Mouse (Mus musculus): Measurements from ENCODE around the gene Sarnp.

DNA sequence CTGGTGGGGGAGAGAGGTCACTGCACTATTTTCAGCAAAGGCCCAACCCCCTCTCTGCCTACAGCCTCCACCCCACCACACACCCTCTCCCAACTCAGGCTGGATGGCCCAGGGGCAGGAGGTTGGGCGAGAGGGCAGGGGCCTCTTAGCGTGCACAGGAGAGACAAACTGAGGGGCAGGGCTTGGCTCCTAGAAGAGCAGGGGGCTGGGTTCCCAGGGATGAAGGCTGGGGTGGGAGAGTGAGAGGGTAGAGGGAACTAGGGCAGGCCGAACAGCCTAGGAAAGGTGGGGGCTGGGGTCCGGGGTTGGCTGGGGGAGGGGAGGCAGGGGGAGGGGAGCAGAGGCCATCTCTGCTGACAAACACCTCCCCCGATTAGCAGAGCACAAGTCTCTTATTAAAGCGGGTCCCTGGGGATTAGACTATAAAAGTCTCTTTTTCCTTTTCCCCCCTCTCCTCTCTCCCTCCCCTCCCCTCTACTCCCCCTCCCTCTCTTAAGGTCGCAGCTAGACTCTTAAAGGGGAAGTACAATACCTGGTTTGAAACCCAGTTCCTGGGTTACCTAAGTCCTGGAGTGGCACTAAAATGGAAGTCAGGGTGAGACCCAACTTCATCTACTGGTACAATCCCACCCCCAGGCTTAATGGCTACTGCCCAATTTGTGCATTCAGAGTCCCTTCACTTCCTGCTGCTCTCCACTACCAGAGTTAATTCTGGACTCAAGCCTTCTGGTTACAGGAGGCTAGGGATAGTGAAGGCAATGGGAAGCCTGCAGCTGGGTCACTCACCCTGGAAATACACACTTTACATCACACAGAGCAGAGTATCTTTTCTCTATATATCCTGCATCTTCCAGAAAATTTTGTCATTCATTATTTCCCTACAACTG lies 72.1 kb downstream of the Sarnp start:
- no peak for TF ChIP-seq POLR2A (IDR thresholded peaks at IDR 0.05; ENCODE audit: borderline replicate concordance, extremely low read depth, insufficient read depth, insufficient read length, poor library complexity, severe bottlenecking)
- no peak for TF ChIP-seq CTCF (IDR thresholded peaks at IDR 0.05; ENCODE audit: borderline replicate concordance, extremely low read depth, insufficient read depth, insufficient read length)
